26 mouse cellular contexts compared by ENCODE assay signal in genomic region chr5:100619586-100620275, GRCm38 (mm10). TPM values are rescaled to one million over a fixed set of nuclear protein-coding genes. Genes with fewer than 3 reads are reported as not detected.
"Had no signal": no experiment of that assay in that cellular context is flagged by ENCODE, and none has a peak within 500 bp of the region (broad histone marks: within the 10 kb centered on the region; RNA-seq: fewer than 3 reads in every experiment).

No protein-coding gene starts in this region.

- H3K4me1 ChIP-seq: embryonic facial prominence, embryonic 12.5 days; embryonic facial prominence, embryonic 13.5 days; embryonic facial prominence, embryonic 15.5 days; forebrain, embryonic 10.5 days; forebrain, embryonic 13.5 days; forebrain, embryonic 15.5 days had no signal

- H3K4me3 ChIP-seq: embryonic facial prominence, embryonic 10.5 days; embryonic facial prominence, embryonic 12.5 days; embryonic facial prominence, embryonic 13.5 days; embryonic facial prominence, embryonic 15.5 days; erythroblast, embryonic 14.5 days; forebrain, embryonic 10.5 days; forebrain, embryonic 12.5 days; forebrain, embryonic 13.5 days; forebrain, embryonic 15.5 days; gastrocnemius, adult 2 months; heart, adult 2 months had no signal

- H3K27ac ChIP-seq: embryonic facial prominence, embryonic 10.5 days; embryonic facial prominence, embryonic 12.5 days; embryonic facial prominence, embryonic 13.5 days; embryonic facial prominence, embryonic 15.5 days; forebrain, embryonic 10.5 days; forebrain, embryonic 12.5 days; forebrain, embryonic 13.5 days; forebrain, embryonic 15.5 days; gastrocnemius, adult 2 months; heart, adult 2 months had no signal

- H3K27me3 ChIP-seq: embryonic facial prominence, embryonic 12.5 days; embryonic facial prominence, embryonic 13.5 days; embryonic facial prominence, embryonic 15.5 days; forebrain, embryonic 12.5 days; forebrain, embryonic 13.5 days; forebrain, embryonic 15.5 days had no signal

- H3K36me3 ChIP-seq: embryonic facial prominence, embryonic 10.5 days; embryonic facial prominence, embryonic 12.5 days; embryonic facial prominence, embryonic 13.5 days; embryonic facial prominence, embryonic 15.5 days; forebrain, embryonic 10.5 days; forebrain, embryonic 12.5 days; forebrain, embryonic 15.5 days had no signal

- H3K9me3 ChIP-seq: embryonic facial prominence, embryonic 10.5 days; embryonic facial prominence, embryonic 12.5 days; embryonic facial prominence, embryonic 13.5 days; embryonic facial prominence, embryonic 15.5 days; forebrain, embryonic 10.5 days; forebrain, embryonic 12.5 days; forebrain, embryonic 13.5 days; forebrain, embryonic 15.5 days had no signal

- DNase-seq: cerebellum, adult 2 months; cerebellum, adult 8-10 months; cerebellum, adult 9-10 months; cerebellum, adult 9-11 months; cerebellum, postnatal 10 days; cerebellum, postnatal 14 days; cerebellum, postnatal 25 days; cerebellum, postnatal 36 days; embryo, embryonic 11 days; forebrain, postnatal 0 days; gastrocnemius, adult 2 months; gastrocnemius, postnatal 10 days; gastrocnemius, postnatal 14 days; gastrocnemius, postnatal 25 days; gastrocnemius, postnatal 36 days; heart, adult 18-20 months; heart, adult 2 months had no signal

RNA-seq across cellular contexts. Expression of gene Plac8, which starts 47.7 kb away (rescaled TPM):
- total RNA-seq: gastrocnemius, adult 2 months; gastrocnemius, postnatal 36 days had no signal
